Mouse (Mus musculus) subcutaneous adipose tissue, adult 2 months (tissue): Measurements from ENCODE around the gene Itpr3. TPM values are rescaled to one million over a fixed set of nuclear protein-coding genes. Genes with fewer than 3 reads are reported as not detected.

Experiments
- polyA plus RNA-seq: library from polyadenylated mRNA; depleted of rRNA; stranded (reverse); fragments of >200 nt; gene quantifications from 2 replicates; pipeline ENCODE4 v1.2.3, GENCODE M21; 2012; ENCODE audit warnings: low replicate concordance; rRNA removed

Itpr3 gene
- 6.0 and 9.9 TPM in 2 replicates for polyA plus RNA-seq

GRCm38 (mm10) chr17:27056812-27057516 is at the start of gene Itpr3:
Gene Itpr3 (plus strand): TSS chr17:27057304.

GRCm38 (mm10) chr17:27028909-27029308 is 28.2 kb upstream of the Itpr3 start, which contains the start of gene Bak1:
Gene Bak1 (minus strand): TSS chr17:27029009.

GRCm38 (mm10) chr17:27133551-27134141 is 76.5 kb downstream of the Itpr3 start, which contains the start of gene Uqcc2:
Gene Uqcc2 (minus strand): TSS chr17:27133916.

GRCm38 (mm10) chr17:27167545-27167944 is 110.4 kb downstream of the Itpr3 start, which contains the start of gene Ip6k3:
Gene Ip6k3 (minus strand): TSS chr17:27167795.

Other genes starting within 250 kb of the Itpr3 start
- gene Nkx2-5, start 212.3 kb upstream of the Itpr3 start, polyA plus RNA-seq = not detected in 2 replicates
- gene Kifc5b, start 140.2 kb upstream of the Itpr3 start, polyA plus RNA-seq = 1.3 and 4.2 TPM in 2 replicates
- 42.4 and 52.3 TPM in 2 replicates for gene Phf1, start 124.3 kb upstream of the Itpr3 start, polyA plus RNA-seq
- gene Cuta, start 117.7 kb upstream of the Itpr3 start, polyA plus RNA-seq = 151 and 158 TPM in 2 replicates
- 14.9 and 87.0 TPM in 2 replicates for gene Syngap1, start 116.1 kb upstream of the Itpr3 start, polyA plus RNA-seq
- gene Zbtb9, start 84.1 kb upstream of the Itpr3 start, polyA plus RNA-seq = 7.9 and 18.0 TPM in 2 replicates
- gene Bak1, start 28.3 kb upstream of the Itpr3 start, polyA plus RNA-seq = 67.5 and 94.3 TPM in 2 replicates
- 226 and 241 TPM in 2 replicates for gene Uqcc2, start 76.6 kb downstream of the Itpr3 start, polyA plus RNA-seq
- 0.24 and 0.27 TPM in 2 replicates for gene Ip6k3, start 110.5 kb downstream of the Itpr3 start, polyA plus RNA-seq
- gene Lemd2, start 147.2 kb downstream of the Itpr3 start, polyA plus RNA-seq = 65.0 and 102 TPM in 2 replicates